Comparison of ENCODE assay signal across 12 mouse cellular contexts in genomic region chr3:134199892-134200291, GRCm38 (mm10). TPM values are rescaled to one million over a fixed set of nuclear protein-coding genes. Genes with fewer than 3 reads are reported as not detected.
DNase-seq lines count a peak whose midpoint lies in the region; ATAC-seq and TF ChIP-seq lines count a peak whose summit lies in the region.
"Had no signal": no experiment of that assay in that cellular context is flagged by ENCODE, and none has a peak within 500 bp of the region (broad histone marks: within the 10 kb centered on the region; RNA-seq: fewer than 3 reads in every experiment).

No protein-coding gene starts in this region.

- H3K79me2 ChIP-seq in MEL (ENCODE audit: control insufficient read depth, insufficient read depth, low read length, poor library complexity) = peaks cover 1% of the 10 kb centered on the region; the same call in 1 of the 2 replicates

- peak; percentile 67 to 80 for TF ChIP-seq EP300 in MEL (IDR thresholded peaks at IDR 0.05; ENCODE audit: low read depth in 1 of 2, low read length in 2 of 2)
- TF ChIP-seq EP300 in lung, postnatal 0 days (IDR thresholded peaks at IDR 0.05) = no peak

- no peak for DNase-seq in hindbrain, embryonic 10.5 days (ENCODE audit: low spot score)
- no peak for DNase-seq in hindbrain, embryonic 11.5 days (ENCODE audit: low spot score)
- peak; percentile 83 for DNase-seq in MEL (ENCODE audit: low read depth, low spot score)
- peak; percentile 10 for DNase-seq in lung, postnatal 0 days (ENCODE audit: low spot score)
- DNase-seq in urinary bladder, adult 2 months (ENCODE audit: low spot score) = no peak
- DNase-seq in gastrocnemius, adult 18-20 months (ENCODE audit: low spot score) = no peak
- DNase-seq: cerebellum, postnatal 36 days; retina, postnatal 1 day had no signal

- no peak; a peak in 1 of 4 replicates for TF ChIP-seq POLR2A in MEL (IDR thresholded peaks at IDR 0.05; ENCODE audit: control insufficient read depth in 1 of 2, insufficient read depth in 1 of 2, low read depth in 1 of 2, low read length in 2 of 2, poor library complexity in 1 of 2)

- 0 out of 2 replicates have a peak overlapping the region, but pooled peaks have one; percentile 29 for H3K27ac ChIP-seq in hindbrain, embryonic 10.5 days
- no peak overlapping the region for H3K27ac ChIP-seq in hindbrain, embryonic 11.5 days (ENCODE audit: low read depth, low read length)
- peak overlapping the region; percentile 80 for H3K27ac ChIP-seq in MEL (ENCODE audit: control insufficient read depth, low read depth, low read length)
- peak overlapping the region; percentile 65 for H3K27ac ChIP-seq in heart, embryonic 12.5 days (ENCODE audit: poor library complexity, severe bottlenecking)
- H3K27ac ChIP-seq in lung, postnatal 0 days (ENCODE audit: low read length) = no peak overlapping the region
- no peak overlapping the region for H3K27ac ChIP-seq in midbrain, embryonic 15.5 days
- H3K27ac ChIP-seq: forebrain, embryonic 15.5 days had no signal

- H3K4me3 ChIP-seq in hindbrain, embryonic 10.5 days = no peak overlapping the region
- no peak overlapping the region for H3K4me3 ChIP-seq in hindbrain, embryonic 11.5 days (ENCODE audit: low read depth, low read length)
- H3K4me3 ChIP-seq in MEL (ENCODE audit: control insufficient read depth in 1 of 2, insufficient read depth in 1 of 2, low read depth in 2 of 2, low read length in 2 of 2) = peak overlapping the region; percentile 41 to 81
- peak overlapping the region; percentile 44 for H3K4me3 ChIP-seq in heart, embryonic 12.5 days
- no peak overlapping the region for H3K4me3 ChIP-seq in lung, postnatal 0 days (ENCODE audit: low read depth, low read length)
- H3K4me3 ChIP-seq in midbrain, embryonic 15.5 days = no peak overlapping the region
- H3K4me3 ChIP-seq: forebrain, embryonic 15.5 days had no signal

- H3K27me3 ChIP-seq in hindbrain, embryonic 10.5 days (ENCODE audit: insufficient read depth, poor library complexity, severe bottlenecking) = no peaks in the 10 kb centered on the region
- H3K27me3 ChIP-seq in hindbrain, embryonic 11.5 days (ENCODE audit: control insufficient read depth, insufficient read depth, low read length) = no peaks in the 10 kb centered on the region
- no peaks in the 10 kb centered on the region for H3K27me3 ChIP-seq in MEL (ENCODE audit: control insufficient read depth in 1 of 2, insufficient read depth in 2 of 2, low read length in 2 of 2)
- no peaks in the 10 kb centered on the region for H3K27me3 ChIP-seq in heart, embryonic 12.5 days (replicated peaks)
- no peaks in the 10 kb centered on the region for H3K27me3 ChIP-seq in lung, postnatal 0 days (replicated peaks; ENCODE audit: insufficient read depth, low read length)
- no peaks in the 10 kb centered on the region for H3K27me3 ChIP-seq in midbrain, embryonic 15.5 days (replicated peaks)
- H3K27me3 ChIP-seq: forebrain, embryonic 15.5 days had no signal

- no peak for ATAC-seq in hindbrain, embryonic 11.5 days (ENCODE audit: low FRiP score)
- ATAC-seq in heart, embryonic 12.5 days (ENCODE audit: insufficient number of reproducible peaks, low FRiP score) = peak; percentile 68; the same call in 1 of the 2 replicates
- no peak for ATAC-seq in lung, postnatal 0 days
- ATAC-seq in midbrain, embryonic 15.5 days (replicated peaks) = no peak
- ATAC-seq: forebrain, embryonic 15.5 days; inflammation-experienced regulatory T-cells, adult 6 months had no signal

- H3K36me3 ChIP-seq in hindbrain, embryonic 10.5 days = no peaks in the 10 kb centered on the region
- H3K36me3 ChIP-seq in hindbrain, embryonic 11.5 days (ENCODE audit: control insufficient read depth, insufficient read depth, low read length) = no peaks in the 10 kb centered on the region
- peaks cover 0 to 24% of the 10 kb centered on the region in 2 experiments; a peak in 2 of 4 replicates for H3K36me3 ChIP-seq in MEL (ENCODE audit: control insufficient read depth in 1 of 2, insufficient read depth in 2 of 2, low read length in 2 of 2)
- H3K36me3 ChIP-seq in heart, embryonic 12.5 days = no peaks in the 10 kb centered on the region
- H3K36me3 ChIP-seq in lung, postnatal 0 days (ENCODE audit: insufficient read depth, low read length) = no peaks in the 10 kb centered on the region
- H3K36me3 ChIP-seq in midbrain, embryonic 15.5 days (replicated peaks) = no peaks in the 10 kb centered on the region
- H3K36me3 ChIP-seq: forebrain, embryonic 15.5 days had no signal

- no peak for TF ChIP-seq RAD21 in MEL (IDR thresholded peaks at IDR 0.05; ENCODE audit: low read depth, low read length)

- H3K9me3 ChIP-seq in hindbrain, embryonic 10.5 days = no peaks in the 10 kb centered on the region
- H3K9me3 ChIP-seq in hindbrain, embryonic 11.5 days (ENCODE audit: control insufficient read depth, low read length) = no peaks in the 10 kb centered on the region
- H3K9me3 ChIP-seq in MEL (replicated peaks; ENCODE audit: insufficient read depth, low read length) = no peaks in the 10 kb centered on the region
- no peaks in the 10 kb centered on the region for H3K9me3 ChIP-seq in heart, embryonic 12.5 days (replicated peaks)
- no peaks in the 10 kb centered on the region for H3K9me3 ChIP-seq in lung, postnatal 0 days (ENCODE audit: low read length)
- no peaks in the 10 kb centered on the region for H3K9me3 ChIP-seq in midbrain, embryonic 15.5 days
- H3K9me3 ChIP-seq: forebrain, embryonic 15.5 days had no signal

- H3K4me1 ChIP-seq in hindbrain, embryonic 10.5 days (replicated peaks) = no peaks in the 10 kb centered on the region
- H3K4me1 ChIP-seq in hindbrain, embryonic 11.5 days (replicated peaks; ENCODE audit: control insufficient read depth, insufficient read depth, low read length) = no peaks in the 10 kb centered on the region
- H3K4me1 ChIP-seq in MEL (ENCODE audit: control insufficient read depth in 1 of 2, insufficient read depth in 2 of 2, low read length in 2 of 2) = peaks cover 2 to 14% of the 10 kb centered on the region in 2 experiments; a peak in 3 of 4 replicates
- peaks cover 6% of the 10 kb centered on the region; the same call in 1 of the 2 replicates for H3K4me1 ChIP-seq in heart, embryonic 12.5 days (replicated peaks)
- H3K4me1 ChIP-seq in lung, postnatal 0 days (ENCODE audit: insufficient read depth, low read depth, low read length) = no peaks in the 10 kb centered on the region
- H3K4me1 ChIP-seq in midbrain, embryonic 15.5 days = peaks cover 2% of the 10 kb centered on the region; the same call in 1 of the 2 replicates
- H3K4me1 ChIP-seq: forebrain, embryonic 15.5 days had no signal

- no peak overlapping the region for H3K4me2 ChIP-seq in hindbrain, embryonic 11.5 days (replicated peaks; ENCODE audit: low read depth, low read length)
- peak overlapping the region; percentile 56 for H3K4me2 ChIP-seq in heart, embryonic 12.5 days
- no peak overlapping the region for H3K4me2 ChIP-seq in lung, postnatal 0 days (replicated peaks; ENCODE audit: low read depth, low read length)
- no peak overlapping the region for H3K4me2 ChIP-seq in midbrain, embryonic 15.5 days
- H3K4me2 ChIP-seq: forebrain, embryonic 15.5 days had no signal

- TF ChIP-seq CTCF in MEL (IDR thresholded peaks at IDR 0.05 in 2 of 3, conservative IDR thresholded peaks at IDR 0.05 in 1 of 3; ENCODE audit: control insufficient read depth in 1 of 3, insufficient read depth in 1 of 3, low read depth in 2 of 3, low read length in 3 of 3, poor library complexity in 1 of 3, severe bottlenecking in 1 of 3) = no peak
- TF ChIP-seq CTCF in lung, postnatal 0 days (IDR thresholded peaks at IDR 0.05) = no peak

- 78% methylated on average over 9 of the region's 9 CpGs for WGBS in hindbrain, embryonic 10.5 days
- 73% methylated on average over 9 of the region's 9 CpGs for WGBS in hindbrain, embryonic 11.5 days
- WGBS in heart, embryonic 12.5 days = 15% methylated on average over 9 of the region's 9 CpGs
- WGBS in lung, postnatal 0 days = 5% methylated on average over 9 of the region's 9 CpGs
- 58% methylated on average over 9 of the region's 9 CpGs for WGBS in midbrain, embryonic 15.5 days

- no peak overlapping the region for H3K9ac ChIP-seq in hindbrain, embryonic 11.5 days (ENCODE audit: low read depth, low read length)
- H3K9ac ChIP-seq in MEL (ENCODE audit: control insufficient read depth, low read depth, low read length, poor library complexity, severe bottlenecking) = peak overlapping the region; percentile 79
- peak overlapping the region; percentile 54; the same call in 1 of the 2 replicates for H3K9ac ChIP-seq in heart, embryonic 12.5 days
- H3K9ac ChIP-seq in lung, postnatal 0 days (replicated peaks; ENCODE audit: low read depth) = no peak overlapping the region
- H3K9ac ChIP-seq in midbrain, embryonic 15.5 days = no peak overlapping the region
- H3K9ac ChIP-seq: forebrain, embryonic 15.5 days had no signal

TF ChIP-seq in MEL, 35 proteins besides CTCF, POLR2A, EP300 and RAD21:
- no peak for TF ChIP-seq ZC3H11A (IDR thresholded peaks at IDR 0.05; ENCODE audit: low read depth, low read length)
- TF ChIP-seq TAL1 (IDR thresholded peaks at IDR 0.05; ENCODE audit: low read length) = no peak
- peak; percentile 53; the same call in 1 of the 2 replicates for TF ChIP-seq TCF12 (IDR thresholded peaks at IDR 0.05; ENCODE audit: low read depth, low read length)
- TF ChIP-seq TBP (IDR thresholded peaks at IDR 0.05; ENCODE audit: low read depth, low read length) = peak; percentile 47; the same call in 1 of the 2 replicates
- TF ChIP-seq GATA1 (IDR thresholded peaks at IDR 0.05; ENCODE audit: low read depth, low read length) = peak; percentile 83
- TF ChIP-seq SIN3A (IDR thresholded peaks at IDR 0.05; ENCODE audit: low read length) = no peak
- 0 out of 2 replicates have a peak, but pooled peaks have one; percentile 12 for TF ChIP-seq MYC (IDR thresholded peaks at IDR 0.05; ENCODE audit: low read depth, low read length)
- peak; percentile 80 for TF ChIP-seq RCOR1 (IDR thresholded peaks at IDR 0.05; ENCODE audit: low read depth, low read length)
- TF ChIP-seq NELFE (IDR thresholded peaks at IDR 0.05; ENCODE audit: low read depth, low read length) = 0 out of 2 replicates have a peak, but pooled peaks have one; percentile 24
- TF ChIP-seq ETS1 (IDR thresholded peaks at IDR 0.05; ENCODE audit: low read depth, low read length) = peak; percentile 55; the same call in 1 of the 2 replicates
TF ChIP-seq in MEL: peak in this region for 7.

RNA-seq across cellular contexts. Expression of gene Cxxc4, which starts 36.4 kb away (rescaled TPM):
- 12.6 and 20.5 TPM in 2 replicates for polyA plus RNA-seq in hindbrain, embryonic 10.5 days (2016; fragmentation: Nextera tagmentation; extraction: Ambion mirVana)
- polyA plus RNA-seq in hindbrain, embryonic 11.5 days (2014; fragmentation: Nextera tagmentation; extraction: Ambion mirVana) = 26.5 and 32.7 TPM in 2 replicates
- not detected in 2 replicates for total RNA-seq in MEL (2012; rRNA removed)
- not detected for polyA plus RNA-seq in MEL (2012; ENCODE audit: insufficient read depth in 1 of 2, insufficient read length in 2 of 2, low read depth in 1 of 2, low replicate concordance in 2 of 2, missing spikeins in 1 of 2)
- 4.3 and 4.6 TPM in 2 replicates for polyA plus RNA-seq in heart, embryonic 12.5 days (2016; fragmentation: Nextera tagmentation; extraction: Ambion mirVana)
- 0.81 and 0.93 TPM in 2 replicates for polyA plus RNA-seq in lung, postnatal 0 days (2015; fragmentation: Nextera tagmentation; extraction: Ambion mirVana)
- polyA plus RNA-seq in midbrain, embryonic 15.5 days (2015; fragmentation: Nextera tagmentation; extraction: Ambion mirVana) = 41.1 and 44.8 TPM in 2 replicates
- polyA plus RNA-seq in urinary bladder, adult 2 months (2012; rRNA removed) = 0.25 and 0.27 TPM in 2 replicates
- total RNA-seq in gastrocnemius, adult 18-20 months (2021) = under 1 TPM; 0.27 to 0.45 TPM
- polyA plus RNA-seq: inflammation-experienced regulatory T-cells, adult 6 months had no signal

Comparison
In these comparisons a context has a peak if more than half of its experiments do, and no peak if none do; other contexts are left out.
1. H3K27ac ChIP-seq: peak in hindbrain, embryonic 10.5 days (single experiment), MEL (single experiment) and heart, embryonic 12.5 days (single experiment); none in hindbrain, embryonic 11.5 days (single experiment), lung, postnatal 0 days (single experiment) and midbrain, embryonic 15.5 days (single experiment).
2. DNase-seq: peak in MEL (single experiment) and lung, postnatal 0 days (single experiment); none in hindbrain, embryonic 10.5 days (single experiment), hindbrain, embryonic 11.5 days (single experiment), urinary bladder, adult 2 months (single experiment) and gastrocnemius, adult 18-20 months (single experiment).
3. H3K4me3 ChIP-seq: peak in MEL (2 of 2) and heart, embryonic 12.5 days (single experiment); none in hindbrain, embryonic 10.5 days (single experiment), hindbrain, embryonic 11.5 days (single experiment), lung, postnatal 0 days (single experiment) and midbrain, embryonic 15.5 days (single experiment).
4. H3K9ac ChIP-seq: peak in MEL (single experiment) and heart, embryonic 12.5 days (single experiment); none in hindbrain, embryonic 11.5 days (single experiment), lung, postnatal 0 days (single experiment) and midbrain, embryonic 15.5 days (single experiment).